Mouse (Mus musculus) CH12.LX (cell line): Measurements from ENCODE around the gene Slc2a13. TPM values are rescaled to one million over a fixed set of nuclear protein-coding genes. Genes with fewer than 3 reads are reported as not detected.

Experiments
- DNase-seq: peaks from one replicate; pipeline ENCODE4 v3.0.0-alpha.2; 2013; ENCODE audit errors: extremely low read depth
- H3K27ac ChIP-seq: 2 replicates; pipeline ENCODE4 v1.5.1; 2012; ENCODE audit warnings: low read depth, mild to moderate bottlenecking, control low read depth, moderate library complexity; ENCODE audit not compliant: insufficient read depth
- H3K27me3 ChIP-seq: replicated peaks from 2 replicates; pipeline ENCODE3; 2012; ENCODE audit warnings: inconsistent platforms
- H3K36me3 ChIP-seq, 2 experiments: replicated peaks in 1 of 2; 2 replicates each; pipeline versions ENCODE3 to v1.6.1; 2012; ENCODE audit warnings: inconsistent platforms in 1 of 2, low read length in 1 of 2, mild to moderate bottlenecking in 1 of 2, mixed read lengths in 1 of 2, moderate library complexity in 1 of 2; ENCODE audit not compliant: control insufficient read depth in 1 of 2, insufficient read depth in 1 of 2
- H3K4me1 ChIP-seq, 2 experiments: 2 replicates each; pipeline ENCODE4 v1.6.1; 2012; ENCODE audit warnings: inconsistent platforms in 1 of 2, moderate library complexity in 1 of 2; ENCODE audit not compliant: insufficient read depth in 2 of 2, control insufficient read depth in 1 of 2
- H3K4me2 ChIP-seq: 2 replicates; pipeline ENCODE4 v1.6.1; 2012; ENCODE audit warnings: low read depth, mild to moderate bottlenecking, control low read depth; ENCODE audit not compliant: poor library complexity, insufficient read depth, severe bottlenecking
- H3K4me3 ChIP-seq, 3 experiments: fragments of 150-350 bp in 1 of 3; sonication (generic) in 1 of 3; replicated peaks in 1 of 3; 2 replicates each; pipeline versions ENCODE3 to v1.5.1; 2011 to 2012; ENCODE audit warnings: low read depth in 2 of 3, low read length in 2 of 3, mild to moderate bottlenecking in 2 of 3, moderate library complexity in 2 of 3, control low read depth in 1 of 3, improper control_type of control experiment in 1 of 3, inconsistent platforms in 1 of 3, mixed read lengths in 1 of 3; ENCODE audit not compliant: poor library complexity in 1 of 3
- H3K79me2 ChIP-seq: replicated peaks from 2 replicates; pipeline ENCODE4 v1.6.1; 2012; ENCODE audit warnings: mild to moderate bottlenecking, moderate library complexity; ENCODE audit not compliant: control insufficient read depth, poor library complexity, insufficient read depth, severe bottlenecking; ENCODE audit errors: extremely low read depth
- H3K9ac ChIP-seq: 2 replicates; pipeline ENCODE4 v1.6.1; 2012; ENCODE audit warnings: low read depth, mild to moderate bottlenecking, control low read depth, moderate library complexity; ENCODE audit not compliant: insufficient read depth
- H3K9me3 ChIP-seq: replicated peaks from 2 replicates; pipeline ENCODE3; 2012; ENCODE audit warnings: low read length, inconsistent platforms, mixed read lengths
- CHD1 ChIP-seq: IDR thresholded peaks from 2 replicates; pipeline ENCODE4 v1.6.1; 2012; ENCODE audit warnings: low read depth, low read length, improper control_type of control experiment, inconsistent platforms
- EP300 ChIP-seq: IDR thresholded peaks from 2 replicates; pipeline ENCODE4 v1.6.1; 2011; ENCODE audit warnings: low read length, improper control_type of control experiment
- ETS1 ChIP-seq: conservative IDR thresholded peaks from 2 replicates; pipeline ENCODE4 v1.6.1; 2012; ENCODE audit warnings: low read depth, mild to moderate bottlenecking, inconsistent platforms, low read length, improper control_type of control experiment, moderate library complexity
- IRF4 ChIP-seq: IDR thresholded peaks from 2 replicates; pipeline ENCODE4 v1.6.1; 2014; ENCODE audit warnings: low read depth, mild to moderate bottlenecking, inconsistent platforms, low read length, improper control_type of control experiment
- KAT2A ChIP-seq: IDR thresholded peaks from 2 replicates; pipeline ENCODE4 v1.6.1; 2012; ENCODE audit warnings: low read length, improper control_type of control experiment, inconsistent platforms; ENCODE audit not compliant: insufficient replicate concordance
- MAX ChIP-seq: IDR thresholded peaks from 2 replicates; pipeline ENCODE4 v1.6.1; 2011; ENCODE audit warnings: low read length, improper control_type of control experiment
- MEF2A ChIP-seq: IDR thresholded peaks from 2 replicates; pipeline ENCODE4 v1.6.1; 2014; ENCODE audit warnings: low read depth, mild to moderate bottlenecking, inconsistent platforms, low read length, improper control_type of control experiment, borderline replicate concordance
- POLR2AphosphoS2 ChIP-seq: IDR thresholded peaks from 2 replicates; pipeline ENCODE4 v1.6.1; 2011; ENCODE audit warnings: low read depth, low read length, improper control_type of control experiment
- RAD21 ChIP-seq: IDR thresholded peaks from 2 replicates; pipeline ENCODE4 v1.6.1; 2011; ENCODE audit warnings: low read depth, mild to moderate bottlenecking, low read length, improper control_type of control experiment, moderate library complexity
- TCF12 ChIP-seq: IDR thresholded peaks from 2 replicates; pipeline ENCODE4 v1.6.1; 2014; ENCODE audit warnings: low read depth, mild to moderate bottlenecking, inconsistent platforms, low read length, improper control_type of control experiment
- UBTF ChIP-seq: IDR thresholded peaks from 2 replicates; pipeline ENCODE4 v1.6.1; 2012; ENCODE audit warnings: low read depth, mild to moderate bottlenecking, inconsistent platforms, low read length, improper control_type of control experiment, moderate library complexity
- USF1 ChIP-seq: IDR thresholded peaks from 2 replicates; pipeline ENCODE4 v1.6.1; 2014; ENCODE audit warnings: low read depth, mild to moderate bottlenecking, inconsistent platforms, low read length, improper control_type of control experiment
- ZMIZ1 ChIP-seq: IDR thresholded peaks from 2 replicates; pipeline ENCODE4 v1.6.1; 2012; ENCODE audit warnings: low read depth, mild to moderate bottlenecking, inconsistent platforms, low read length, improper control_type of control experiment
- dilution Hi-C: fragments of 300-500 bp; cut with MboI; formaldehyde crosslinking; loops from 2 replicates; pipeline ENCODE4 v1.14.3; 2020; ENCODE audit warnings: low sequenced_read_pairs; ENCODE audit not compliant: extremely low pct_unique_long_range_greater_than_20kb, extremely low pct_ligation_motif_present
- in situ Hi-C: fragments of 300-500 bp; cut with MboI; formaldehyde crosslinking; loops from 3 replicates; pipeline ENCODE4 v1.14.3; 2019; ENCODE audit warnings: low sequenced_read_pairs, low pct_ligation_motif_present, low pct_unique_long_range_greater_than_20kb, mixed read lengths
- polyA plus RNA-seq: library from polyadenylated mRNA; unstranded; fragments of >175 nt; gene quantifications from 2 replicates; pipeline ENCODE4 v1.2.1, GENCODE M21; 2012; ENCODE audit warnings: low read depth; ENCODE audit not compliant: insufficient read length
- total RNA-seq, 2 experiments: library from RNA; depleted of rRNA; stranded (reverse); fragments of 300-350 nt in 1 of 2; fragments of >200 nt in 1 of 2; gene quantifications; 2 replicates each; pipeline ENCODE4 v1.2.3; 2012 to 2014

Gene Slc2a13
- total and polyA plus RNA-seq, 3 experiments = not detected

GRCm38 (mm10) chr15:91381864-91382263, 191.2 kb downstream of the Slc2a13 start:
- no peak for TF ChIP-seq RAD21
- no peak for TF ChIP-seq USF1
- H3K4me2 ChIP-seq = no peak overlapping the region
- dilution Hi-C loops = no loop called here
- no peak overlapping the region for H3K27ac ChIP-seq
- no peaks in the 10 kb centered on the region for H3K27me3 ChIP-seq
- DNase-seq = no peak
- H3K9me3 ChIP-seq = peaks cover 79% of the 10 kb centered on the region
- no peaks in the 10 kb centered on the region for H3K79me2 ChIP-seq
- H3K4me1 ChIP-seq = no peaks in the 10 kb centered on the region
- no peaks in the 10 kb centered on the region for H3K36me3 ChIP-seq
- no peak overlapping the region for H3K4me3 ChIP-seq
- in situ Hi-C loops = no loop called here
- no peak overlapping the region for H3K9ac ChIP-seq

- Histone ChIP-seq H3K36me3 (no peaks in the 10 kb centered on the region), H3K9me3 (peaks cover 68% of the 10 kb centered on the region), H3K4me3 (no peak overlapping the region), H3K79me2 (no peaks in the 10 kb centered on the region), H3K4me2 (no peak overlapping the region), H3K4me1 (no peaks in the 10 kb centered on the region), H3K27me3 (no peaks in the 10 kb centered on the region), H3K27ac (no peak overlapping the region), H3K9ac (no peak overlapping the region)
- no peak for TF ChIP-seq TCF12
- no peak for TF ChIP-seq EP300
- TF ChIP-seq KAT2A = no peak
- no peak for TF ChIP-seq IRF4
- dilution Hi-C loops = no loop called here
- in situ Hi-C loops = no loop called here
- no peak for DNase-seq
Observed at GRCm38 (mm10) chr15:91378751-91379325, 194.2 kb downstream of the Slc2a13 start.

GRCm38 (mm10) chr15:91377568-91377967, 195.5 kb downstream of the Slc2a13 start:
- in situ Hi-C loops = no loop called here
- no peaks in the 10 kb centered on the region for H3K79me2 ChIP-seq
- peaks cover 66% of the 10 kb centered on the region for H3K9me3 ChIP-seq
- TF ChIP-seq ETS1 = no peak
- TF ChIP-seq ZMIZ1 = no peak
- TF ChIP-seq UBTF = no peak
- TF ChIP-seq MAX = no peak
- no peak for TF ChIP-seq KAT2A
- TF ChIP-seq MEF2A = no peak
- no peak for TF ChIP-seq POLR2AphosphoS2
- TF ChIP-seq CHD1 = no peak
- H3K4me3 ChIP-seq = no peak overlapping the region
- H3K36me3 ChIP-seq = no peaks in the 10 kb centered on the region
- H3K4me1 ChIP-seq = no peaks in the 10 kb centered on the region
- no peaks in the 10 kb centered on the region for H3K27me3 ChIP-seq
- H3K27ac ChIP-seq = no peak overlapping the region
- H3K4me2 ChIP-seq = no peak overlapping the region
- no peak overlapping the region for H3K9ac ChIP-seq
- DNase-seq = no peak
- dilution Hi-C loops = no loop called here
